Mouse (Mus musculus): ENCODE data around the gene Farp2. TPM values are rescaled to one million over a fixed set of nuclear protein-coding genes. Genes with fewer than 3 reads are reported as not detected.

The Farp2 gene
- polyA plus RNA-seq, 1 experiment from 2014 or later: 3.9 TPM

GRCm38 (mm10) chr1:93595916-93596315 lies 84.0 kb downstream of the Farp2 start:
- ATAC-seq (no peak), DNase-seq (no peak)
- Histone ChIP-seq H3K27ac (ENCODE audit: low read depth) (no peak overlapping the region), H3K4me1 (ENCODE audit: insufficient read depth) (no peaks in the 10 kb centered on the region), H3K36me3 (replicated peaks; ENCODE audit: insufficient read depth, low read length) (no peaks in the 10 kb centered on the region; the same call in 1 of the 2 replicates), H3K27me3 (ENCODE audit: insufficient read depth, low read length) (no peaks in the 10 kb centered on the region), H3K4me2 (ENCODE audit: low read depth, low read length) (no peak overlapping the region), H3K4me3 (ENCODE audit: low read depth, low read length) (no peak overlapping the region), H3K9me3 (ENCODE audit: low read length) (no peaks in the 10 kb centered on the region), H3K9ac (replicated peaks) (no peak overlapping the region)
- 71% methylated on average over 6 of the region's 6 CpGs for WGBS (ENCODE audit: insufficient replicate concordance)
- TF ChIP-seq EP300 (IDR thresholded peaks at IDR 0.05; ENCODE audit: low read depth) (no peak), CTCF (IDR thresholded peaks at IDR 0.05; ENCODE audit: low read depth) (no peak)

DNA sequence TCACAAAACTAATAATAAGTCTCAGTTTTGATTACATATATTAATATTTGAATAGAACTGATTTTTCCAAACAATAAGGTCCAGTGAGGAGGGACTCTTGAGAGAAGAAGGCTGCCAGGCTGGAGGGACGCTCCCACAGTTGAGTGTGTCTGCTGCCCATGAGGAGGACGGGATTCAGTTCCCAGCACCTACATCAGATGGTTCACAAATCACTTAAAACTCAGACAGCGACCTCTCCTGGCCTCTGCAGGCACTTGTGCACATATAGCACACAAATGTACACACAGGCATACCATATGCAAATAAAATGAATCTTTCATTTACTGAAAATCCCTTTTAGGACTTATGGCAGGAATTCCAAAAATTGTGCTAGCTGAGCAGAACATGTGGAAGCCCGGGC lies 91.0 kb downstream of the Farp2 start:
- no peak overlapping the region for H3K4me3 ChIP-seq (ENCODE audit: low read depth, low read length)
- WGBS (ENCODE audit: insufficient replicate concordance): 65% methylated on average over 4 of the region's 4 CpGs

GRCm38 (mm10) chr1:93603921-93604320 lies 92.0 kb downstream of the Farp2 start:
- DNase-seq (no peak), ATAC-seq (no peak)
- no peaks in the 10 kb centered on the region for H3K27me3 ChIP-seq (ENCODE audit: insufficient read depth, low read length)
- no peaks in the 10 kb centered on the region for H3K36me3 ChIP-seq (replicated peaks; ENCODE audit: insufficient read depth, low read length)
- H3K4me1 ChIP-seq (ENCODE audit: insufficient read depth): no peaks in the 10 kb centered on the region
- no peak overlapping the region for H3K27ac ChIP-seq (ENCODE audit: low read depth)
- H3K9ac ChIP-seq (replicated peaks): no peak overlapping the region
- TF ChIP-seq EP300 (IDR thresholded peaks at IDR 0.05; ENCODE audit: low read depth): no peak
- WGBS (ENCODE audit: insufficient replicate concordance): 88% methylated on average over 12 of the region's 12 CpGs
- H3K4me2 ChIP-seq (ENCODE audit: low read depth, low read length): no peak overlapping the region
- H3K4me3 ChIP-seq (ENCODE audit: low read depth, low read length): no peak overlapping the region
- no peaks in the 10 kb centered on the region for H3K9me3 ChIP-seq (ENCODE audit: low read length)

More for the DNA sequence above, 91.0 kb downstream of the Farp2 start:
- no peak for DNase-seq
- no peak overlapping the region for H3K4me2 ChIP-seq (ENCODE audit: low read depth, low read length)
- TF ChIP-seq EP300 (IDR thresholded peaks at IDR 0.05; ENCODE audit: low read depth): no peak
- TF ChIP-seq CTCF (IDR thresholded peaks at IDR 0.05; ENCODE audit: low read depth): no peak
- no peaks in the 10 kb centered on the region for H3K36me3 ChIP-seq (replicated peaks; ENCODE audit: insufficient read depth, low read length)
- H3K9ac ChIP-seq (replicated peaks): no peak overlapping the region
- H3K9me3 ChIP-seq (ENCODE audit: low read length): no peaks in the 10 kb centered on the region
- no peak overlapping the region for H3K27ac ChIP-seq (ENCODE audit: low read depth)
- H3K27me3 ChIP-seq (ENCODE audit: insufficient read depth, low read length): no peaks in the 10 kb centered on the region
- no peaks in the 10 kb centered on the region for H3K4me1 ChIP-seq (ENCODE audit: insufficient read depth)
- no peak for ATAC-seq

GRCm38 (mm10) chr1:93607090-93608083 lies 95.5 kb downstream of the Farp2 start:
- no peaks in the 10 kb centered on the region for H3K27me3 ChIP-seq (ENCODE audit: insufficient read depth, low read length)
- DNase-seq (no peak), ATAC-seq (no peak)
- H3K4me3 ChIP-seq (ENCODE audit: low read depth, low read length): no peak overlapping the region
- no peak overlapping the region for H3K9ac ChIP-seq (replicated peaks)
- no peaks in the 10 kb centered on the region for H3K9me3 ChIP-seq (ENCODE audit: low read length)
- H3K4me1 ChIP-seq (ENCODE audit: insufficient read depth): no peaks in the 10 kb centered on the region
- no peaks in the 10 kb centered on the region for H3K36me3 ChIP-seq (replicated peaks; ENCODE audit: insufficient read depth, low read length)
- WGBS (ENCODE audit: insufficient replicate concordance): 80% methylated on average over 14 of the region's 14 CpGs
- no peak overlapping the region for H3K4me2 ChIP-seq (ENCODE audit: low read depth, low read length)
- H3K27ac ChIP-seq (ENCODE audit: low read depth): no peak overlapping the region
- TF ChIP-seq EP300 (IDR thresholded peaks at IDR 0.05; ENCODE audit: low read depth): no peak
- no peak for TF ChIP-seq CTCF (IDR thresholded peaks at IDR 0.05; ENCODE audit: low read depth)

DNA sequence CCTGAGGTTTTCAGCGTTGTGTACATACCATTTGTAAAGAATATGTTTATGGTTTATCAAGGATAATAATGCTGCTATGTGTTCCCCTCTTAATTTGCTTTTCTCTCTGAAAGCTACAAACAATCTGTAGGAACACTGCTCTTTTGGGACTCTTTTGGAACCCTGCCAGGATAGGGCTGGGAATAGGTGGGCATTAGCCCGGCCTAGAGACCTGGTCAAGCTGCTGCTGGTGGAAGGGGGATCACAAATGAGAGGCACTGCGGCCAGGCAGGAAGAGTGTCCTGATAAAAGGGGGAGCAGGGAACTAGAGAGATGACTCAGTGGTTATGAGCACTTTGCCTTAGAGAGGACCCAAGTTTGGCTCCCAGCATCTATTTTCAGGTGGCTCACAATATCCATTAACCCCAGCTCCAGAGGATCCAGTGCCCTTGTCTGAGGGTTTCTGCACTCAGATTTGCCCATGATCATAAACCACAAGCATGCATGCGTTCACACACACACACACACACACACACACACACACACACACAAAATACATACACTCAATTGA lies 96.9 kb downstream of the Farp2 start:
- no peak overlapping the region for H3K4me2 ChIP-seq (ENCODE audit: low read depth, low read length)
- H3K4me1 ChIP-seq (ENCODE audit: insufficient read depth): no peaks in the 10 kb centered on the region
- no peak overlapping the region for H3K27ac ChIP-seq (ENCODE audit: low read depth)
- H3K4me3 ChIP-seq (ENCODE audit: low read depth, low read length): no peak overlapping the region
- ATAC-seq (no peak), DNase-seq (no peak)
- 69% methylated on average over 4 of the region's 4 CpGs for WGBS (ENCODE audit: insufficient replicate concordance)
- TF ChIP-seq CTCF (IDR thresholded peaks at IDR 0.05; ENCODE audit: low read depth) (no peak), EP300 (IDR thresholded peaks at IDR 0.05; ENCODE audit: low read depth) (no peak)
- H3K36me3 ChIP-seq (replicated peaks; ENCODE audit: insufficient read depth, low read length): no peaks in the 10 kb centered on the region
- no peaks in the 10 kb centered on the region for H3K27me3 ChIP-seq (ENCODE audit: insufficient read depth, low read length)
- no peak overlapping the region for H3K9ac ChIP-seq (replicated peaks)
- H3K9me3 ChIP-seq (ENCODE audit: low read length): no peaks in the 10 kb centered on the region

- Histone ChIP-seq H3K9me3 (ENCODE audit: low read length) (no peaks in the 10 kb centered on the region), H3K4me2 (ENCODE audit: low read depth, low read length) (no peak overlapping the region), H3K27me3 (ENCODE audit: insufficient read depth, low read length) (no peaks in the 10 kb centered on the region), H3K4me1 (ENCODE audit: insufficient read depth) (no peaks in the 10 kb centered on the region), H3K9ac (replicated peaks) (no peak overlapping the region), H3K4me3 (ENCODE audit: low read depth, low read length) (no peak overlapping the region), H3K27ac (ENCODE audit: low read depth) (no peak overlapping the region), H3K36me3 (replicated peaks; ENCODE audit: insufficient read depth, low read length) (no peaks in the 10 kb centered on the region)
- DNase-seq (no peak), ATAC-seq (no peak)
- TF ChIP-seq EP300 (IDR thresholded peaks at IDR 0.05; ENCODE audit: low read depth): no peak
- TF ChIP-seq CTCF (IDR thresholded peaks at IDR 0.05; ENCODE audit: low read depth): no peak
- 86% methylated on average over 8 of the region's 8 CpGs for whole genome bisulfite sequencing (ENCODE audit: insufficient replicate concordance)
These were observed 97.9 kb downstream of the Farp2 start for GRCm38 (mm10) chr1:93609762-93610161.
